Mouse (Mus musculus) inflammation-experienced regulatory T-cells, adult 6 months (primary cell): ENCODE data around the gene Hspd1. TPM values are rescaled to one million over a fixed set of nuclear protein-coding genes. Genes with fewer than 3 reads are reported as not detected.
"Not testable (repeated sequence)": the region's sequence is repeated elsewhere in the genome, so short reads cannot be mapped to it uniquely, and the experiment has no call there.

Experiments
- ATAC-seq: one replicate; pipeline ENCODE4 v1.8.0; 2017
- polyA plus RNA-seq, 3 experiments: library from polyadenylated mRNA; unstranded; fragments of 100-300 nt; shearing (Covaris generic); gene quantifications; one replicate each; pipeline ENCODE4 v1.2.1; 2017

Hspd1 gene
- polyA plus RNA-seq: 100 to 1,000 TPM; 129 to 226 (median 154) TPM

DNA sequence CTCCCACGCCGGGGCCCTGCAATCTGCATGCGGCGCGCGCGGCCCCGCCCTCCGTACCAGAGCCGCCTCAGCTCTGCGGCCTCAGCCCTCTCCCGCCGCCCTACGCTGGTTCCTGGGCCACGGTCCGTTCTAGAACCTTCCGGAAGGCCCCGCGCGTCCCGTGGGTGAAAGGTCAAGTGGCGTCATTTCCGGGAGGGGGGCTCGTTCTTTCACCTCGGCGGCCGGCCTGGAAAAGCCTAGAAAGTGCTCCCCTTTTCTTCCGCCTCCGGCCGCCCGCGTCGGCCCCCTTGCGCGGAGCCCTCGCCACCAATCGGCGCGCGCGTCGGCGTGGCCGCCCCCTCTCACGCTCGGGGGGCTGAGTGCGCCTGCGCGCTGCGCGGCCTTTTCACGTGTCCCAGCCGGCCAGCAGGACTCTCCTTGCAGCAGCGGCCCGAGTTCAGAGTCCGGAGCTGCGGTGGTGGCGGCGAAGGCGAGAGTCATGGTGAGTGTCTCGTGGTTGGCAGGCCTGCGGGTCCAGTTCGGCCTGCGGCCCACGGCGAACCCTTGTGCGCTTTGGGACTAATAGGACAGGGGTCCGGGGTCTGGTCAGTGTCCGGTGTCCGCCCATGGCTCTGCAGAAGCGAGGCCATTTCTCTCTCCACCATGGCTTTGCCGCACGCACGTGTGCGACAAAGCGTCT is at the start of gene Hspd1, which contains the start of gene Hspe1:
Hspd1 (minus strand) TSS at position 312 of the 679 bp plus-strand sequence.
Hspe1 (plus strand) TSS at position 201 of the 679 bp plus-strand sequence.
- ATAC-seq: peak; percentile 84

DNA sequence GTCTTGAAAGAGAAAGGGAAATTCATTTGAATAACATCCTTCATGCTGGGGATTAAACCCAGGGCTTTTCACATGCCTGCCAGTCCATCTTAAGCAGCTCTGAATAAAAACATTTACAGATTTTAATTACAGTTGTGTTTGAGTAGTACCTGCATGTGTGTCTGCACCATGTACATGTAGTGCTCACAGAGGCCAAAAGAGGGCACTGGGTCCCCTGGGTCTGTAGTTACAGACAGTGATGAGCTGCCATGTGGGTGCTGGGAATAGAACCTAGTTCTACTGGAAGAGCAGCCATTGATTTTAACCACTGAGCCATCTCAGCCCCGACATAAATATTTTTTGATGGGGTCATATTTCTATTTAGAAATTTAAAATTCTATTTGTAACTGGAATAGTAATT is 47.8 kb upstream of the Hspd1 start:
- no peak for ATAC-seq

DNA sequence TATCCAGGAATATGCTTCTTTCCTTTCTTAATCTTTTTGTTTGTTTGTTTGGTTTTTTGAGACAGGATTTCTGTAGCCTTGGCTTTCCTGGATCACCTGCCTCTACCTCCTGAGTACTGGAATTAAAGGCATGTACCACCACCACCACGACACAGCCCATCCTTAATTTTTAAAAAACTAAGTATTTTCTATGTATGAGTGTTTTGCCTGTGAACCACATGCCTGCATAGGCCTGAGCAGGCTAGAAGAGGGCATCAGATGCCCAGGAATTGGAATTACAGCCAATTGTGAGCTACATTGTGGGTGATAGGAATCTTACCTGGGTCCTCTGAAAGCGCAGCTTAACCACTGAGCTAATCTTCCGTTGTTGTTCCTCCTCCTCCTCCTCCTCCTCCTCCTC is 46.3 kb upstream of the Hspd1 start:
- ATAC-seq: no peak

DNA sequence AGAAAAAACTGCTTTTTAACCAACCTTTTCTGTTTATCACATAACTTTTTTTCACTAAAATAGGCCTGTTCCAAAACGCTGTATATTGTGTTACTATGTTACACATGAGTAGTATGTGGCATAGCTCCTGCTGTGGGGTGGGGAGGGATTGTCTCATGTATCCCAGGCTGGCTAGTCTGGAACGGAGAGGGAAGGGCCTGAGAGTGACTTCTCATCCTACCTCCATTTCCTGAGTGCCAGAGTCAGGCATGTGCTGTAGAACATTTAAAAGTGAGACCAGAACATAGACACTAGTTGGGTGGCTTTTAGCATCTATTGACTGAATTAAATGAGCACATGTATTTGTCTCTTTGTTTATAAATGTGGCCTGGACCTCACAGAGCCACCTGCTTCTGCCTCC is 45.1 kb upstream of the Hspd1 start:
- ATAC-seq: no peak

DNA sequence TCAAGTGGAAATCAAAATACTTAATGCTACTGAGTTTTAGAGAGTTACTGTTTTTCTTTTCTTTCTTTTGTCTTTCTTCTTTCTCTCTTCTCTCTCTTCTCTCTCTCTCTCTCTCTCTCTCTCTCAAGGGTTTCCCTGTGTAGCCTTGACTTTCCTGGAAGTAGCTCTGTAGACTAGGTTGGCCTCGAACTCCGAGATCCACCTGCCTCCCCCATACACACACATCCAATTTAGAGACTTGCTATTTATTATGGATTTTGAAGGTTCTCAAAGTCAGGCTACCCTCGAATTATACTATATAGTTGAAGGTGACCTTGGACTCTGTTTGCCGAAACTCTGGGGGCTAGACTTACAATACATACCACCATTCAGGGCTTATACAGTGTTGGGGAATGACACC is 44.3 kb upstream of the Hspd1 start:
- ATAC-seq: no peak

DNA sequence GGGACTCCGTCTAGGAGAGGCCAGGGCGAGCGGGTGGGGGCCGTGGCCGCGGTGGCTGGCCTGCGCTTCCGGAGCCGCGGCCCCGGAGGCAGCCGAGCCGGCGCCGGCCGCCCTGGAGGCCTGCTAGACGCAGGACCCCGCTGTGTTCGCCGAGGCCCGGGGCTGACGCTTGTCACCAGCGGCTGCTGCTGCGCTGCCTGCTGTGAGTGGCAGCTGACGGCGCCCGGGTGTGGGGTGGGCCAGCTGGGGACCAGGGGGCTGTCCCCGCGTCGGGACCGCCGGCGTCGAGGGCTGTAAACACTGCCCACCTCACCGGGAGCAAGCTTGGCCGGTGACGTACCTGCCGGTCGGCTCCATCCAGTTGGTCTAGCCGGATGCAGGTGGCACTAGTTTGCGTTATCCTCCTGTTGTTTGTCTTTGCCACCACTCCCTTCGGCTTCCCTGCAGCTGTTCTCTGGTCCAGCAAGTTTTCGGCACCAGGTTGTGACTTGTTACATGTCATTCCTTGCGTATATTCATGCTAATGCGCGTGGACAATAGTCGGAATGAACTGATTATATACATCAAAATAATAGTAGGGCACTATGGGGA is 43.5 kb upstream of the Hspd1 start:
- peak; percentile 42 for ATAC-seq

DNA sequence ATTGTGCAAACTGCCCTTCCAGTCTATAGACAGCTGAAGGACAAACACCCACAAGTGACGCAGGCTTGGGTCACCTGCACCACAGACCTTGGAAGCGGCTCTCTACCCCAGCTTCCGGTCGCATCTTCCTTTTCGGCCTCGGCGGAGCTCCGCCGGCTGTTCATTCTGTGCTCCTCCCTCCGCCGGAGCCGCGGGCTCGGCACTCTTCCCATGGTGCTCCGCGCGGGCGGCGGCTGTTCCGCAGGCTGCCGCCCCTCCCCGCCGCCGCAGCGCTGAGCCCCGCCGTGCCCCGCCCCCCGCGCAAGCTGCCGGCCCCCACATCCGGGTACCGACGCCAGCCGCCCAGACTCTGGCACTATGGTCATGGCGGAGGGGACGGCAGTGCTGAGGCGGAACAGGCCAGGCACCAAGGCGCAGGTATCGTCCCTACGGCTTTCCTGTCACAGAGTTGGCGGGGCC is 42.9 kb upstream of the Hspd1 start, which contains the start of gene Mob4:
Mob4 (plus strand) TSS at position 289 of the 459 bp plus-strand sequence.
- peak; percentile 83 for ATAC-seq

DNA sequence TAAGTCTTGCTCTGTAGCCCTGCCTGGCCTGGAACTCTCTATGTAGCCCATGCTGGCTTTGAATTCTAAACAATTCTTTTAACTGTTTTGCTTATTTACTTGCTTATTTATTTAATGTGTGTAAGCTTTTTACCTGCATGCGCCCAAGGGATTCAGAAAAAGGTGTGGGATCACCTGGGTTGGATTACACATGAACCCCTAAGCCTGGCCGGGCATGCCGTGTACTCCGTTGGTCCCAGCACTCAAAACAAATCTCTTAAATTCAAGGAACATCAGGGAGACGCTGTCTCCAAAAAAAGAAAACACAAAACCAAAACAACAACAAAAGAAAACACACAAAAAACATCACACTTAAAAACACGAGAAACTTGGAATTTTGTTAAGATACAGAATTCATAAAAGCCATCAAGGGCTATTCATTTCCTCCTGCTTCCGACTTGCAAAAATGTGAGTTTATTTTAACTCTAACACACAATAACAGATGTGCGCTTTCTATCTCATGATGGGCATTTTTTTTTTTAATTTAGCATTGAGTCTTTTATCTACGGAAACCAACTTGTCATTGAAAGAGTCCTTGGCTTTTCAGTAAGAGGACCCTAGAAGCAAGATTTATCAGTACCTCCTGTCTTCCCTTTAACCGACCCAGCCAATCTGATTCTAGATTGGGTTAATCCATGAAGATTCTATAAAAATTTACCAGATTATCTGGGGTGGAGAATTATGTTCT is 42.3 kb upstream of the Hspd1 start:
- ATAC-seq: peak; percentile 4

DNA sequence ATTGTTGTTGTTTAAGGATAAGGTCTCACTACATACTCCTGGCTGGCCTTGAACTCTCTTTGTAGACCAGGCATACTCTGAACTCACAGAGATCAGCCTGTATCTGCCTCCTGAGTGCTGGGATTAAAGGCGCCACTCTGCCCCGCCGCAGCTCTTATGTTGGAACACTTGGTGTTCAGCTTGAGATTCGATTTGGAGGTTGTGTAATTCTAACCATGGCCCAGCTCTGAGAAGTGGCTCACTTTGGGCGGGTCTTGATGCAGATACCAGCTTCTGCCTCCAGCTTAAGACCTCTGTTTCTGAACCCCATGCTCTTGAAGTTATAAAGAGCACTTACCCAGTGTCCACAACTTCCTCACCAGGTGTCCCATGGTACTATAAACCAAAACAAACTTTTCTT is 41.7 kb upstream of the Hspd1 start:
- no peak for ATAC-seq

DNA sequence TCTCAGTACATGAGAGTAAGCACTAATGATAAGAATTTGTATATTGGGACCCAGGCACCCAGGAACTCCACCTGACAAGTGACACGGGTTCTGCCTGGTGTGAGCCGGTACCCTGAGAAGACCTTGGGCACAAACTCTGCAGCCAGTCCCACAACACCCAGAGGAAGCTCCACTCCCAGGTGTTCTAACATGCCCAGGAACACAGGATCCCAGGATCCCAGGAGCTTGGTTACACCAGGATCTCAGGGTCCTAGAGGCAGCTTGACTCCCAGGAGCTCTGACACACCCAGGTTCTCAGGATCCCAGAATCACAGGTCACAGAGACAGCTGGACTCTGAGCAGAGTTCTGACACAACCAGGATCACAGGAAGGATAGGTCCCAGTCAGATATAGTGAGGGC is 36.1 kb upstream of the Hspd1 start:
- ATAC-seq: not testable (repeated sequence)

DNA sequence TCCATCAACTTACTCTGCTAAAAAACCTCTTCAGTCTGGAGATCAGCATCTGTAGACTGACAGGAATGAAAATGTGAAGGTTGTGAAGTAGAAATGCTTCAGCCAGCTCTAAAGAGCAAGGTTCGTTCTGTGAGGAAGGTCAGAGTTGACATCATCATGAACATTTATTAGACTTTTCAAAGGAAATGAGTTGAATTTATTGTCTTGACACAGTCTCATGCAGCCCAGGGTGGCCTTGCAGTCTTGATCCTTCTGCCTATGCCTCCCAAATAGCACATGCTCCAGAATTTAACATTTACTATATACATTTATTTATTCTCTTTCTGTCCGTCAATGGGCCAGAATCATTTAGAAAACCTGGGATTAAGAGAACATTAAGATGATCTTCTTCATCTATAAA is 35.5 kb upstream of the Hspd1 start:
- ATAC-seq: no peak

DNA sequence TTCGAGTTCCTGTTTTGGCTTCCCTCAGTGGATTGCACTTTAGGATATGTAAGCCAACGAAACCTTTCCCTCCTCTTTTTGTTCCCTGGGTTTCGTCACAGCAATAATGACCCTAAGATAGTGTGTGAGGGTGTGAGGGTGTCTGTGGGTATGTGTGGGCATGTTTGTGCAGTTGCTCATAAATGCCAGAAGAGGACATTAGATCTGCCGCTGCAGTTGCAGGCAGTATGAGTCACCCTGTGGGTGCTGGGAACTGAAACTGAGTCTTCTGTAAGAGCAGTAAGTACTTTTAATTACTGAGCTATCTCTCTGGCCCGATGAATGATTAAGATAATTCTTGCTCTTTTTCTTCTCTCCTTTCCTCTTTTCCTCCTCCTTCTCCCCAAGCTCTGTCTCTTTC is 35.0 kb upstream of the Hspd1 start:
- no peak for ATAC-seq

DNA sequence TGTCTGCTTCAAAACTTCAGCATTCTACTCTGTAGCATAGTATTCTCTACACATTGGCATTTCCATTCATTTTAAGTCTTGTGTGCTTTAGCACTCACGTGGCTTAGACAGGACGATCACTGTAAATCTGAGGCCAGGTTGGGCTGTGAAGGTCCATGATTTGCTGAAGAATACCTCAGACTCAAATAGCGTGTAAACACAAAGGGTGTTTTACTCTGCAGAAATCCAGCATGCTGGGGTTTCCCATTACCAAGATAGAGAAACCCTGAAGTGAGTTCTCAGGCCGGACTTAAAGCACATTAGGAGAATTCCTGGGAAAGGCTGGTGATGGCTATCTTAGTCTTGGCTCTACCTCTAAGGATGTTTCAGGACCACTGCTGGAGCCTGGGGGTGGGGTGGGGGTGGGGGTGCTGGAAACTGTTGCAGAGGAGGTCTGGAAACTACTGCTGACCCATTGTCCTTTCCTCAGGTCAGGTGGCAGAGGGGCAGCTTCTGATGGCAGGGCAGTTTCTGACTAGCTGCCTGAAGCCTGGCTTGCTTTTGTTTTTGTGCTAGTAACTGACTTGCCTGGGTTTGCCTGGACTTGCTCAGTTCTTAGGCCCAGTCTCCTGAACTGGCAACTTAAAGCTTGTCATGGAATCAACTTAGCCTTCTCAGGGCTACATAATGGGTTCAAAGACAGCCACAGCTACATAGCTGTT is 21.2 kb upstream of the Hspd1 start:
- no peak for ATAC-seq

DNA sequence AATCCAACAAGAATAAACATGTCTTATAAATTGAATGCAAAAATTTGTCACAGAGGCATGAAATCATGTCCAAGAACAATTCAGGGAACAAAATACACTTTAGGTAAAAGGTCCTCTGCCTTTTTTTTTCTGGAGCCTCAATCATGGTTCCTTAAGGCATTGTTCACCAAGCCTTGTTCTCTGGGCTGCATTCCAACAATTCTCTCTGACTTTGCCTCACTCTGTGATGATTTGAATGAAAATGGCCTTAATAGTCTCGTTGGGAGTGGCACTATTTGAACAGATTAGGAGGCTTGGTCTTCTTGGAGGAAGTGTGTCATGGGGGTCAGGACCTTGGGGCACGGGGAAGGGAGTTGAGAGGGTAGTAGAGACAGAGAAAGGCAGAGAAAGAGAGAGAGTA is 20.4 kb upstream of the Hspd1 start:
- ATAC-seq: no peak

DNA sequence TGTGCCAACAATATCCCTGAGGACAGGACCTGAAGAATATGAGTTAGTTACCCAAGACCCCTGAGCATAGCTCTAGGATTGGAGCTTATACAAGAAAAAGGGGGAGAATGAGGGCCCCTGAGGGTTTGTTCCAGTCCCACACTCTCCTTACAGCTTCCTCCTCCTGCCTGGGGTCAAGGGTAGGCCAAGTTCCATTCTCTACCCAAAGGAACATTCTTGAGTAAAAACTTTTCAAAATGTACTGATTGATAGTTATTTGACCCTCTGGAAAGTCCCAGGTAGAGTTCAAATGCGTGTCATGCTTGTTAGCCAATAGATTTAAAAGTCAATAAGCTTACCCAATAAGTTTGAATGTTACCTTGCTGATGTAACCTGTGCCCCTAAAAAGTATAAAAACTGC is 19.6 kb upstream of the Hspd1 start:
- ATAC-seq: no peak

DNA sequence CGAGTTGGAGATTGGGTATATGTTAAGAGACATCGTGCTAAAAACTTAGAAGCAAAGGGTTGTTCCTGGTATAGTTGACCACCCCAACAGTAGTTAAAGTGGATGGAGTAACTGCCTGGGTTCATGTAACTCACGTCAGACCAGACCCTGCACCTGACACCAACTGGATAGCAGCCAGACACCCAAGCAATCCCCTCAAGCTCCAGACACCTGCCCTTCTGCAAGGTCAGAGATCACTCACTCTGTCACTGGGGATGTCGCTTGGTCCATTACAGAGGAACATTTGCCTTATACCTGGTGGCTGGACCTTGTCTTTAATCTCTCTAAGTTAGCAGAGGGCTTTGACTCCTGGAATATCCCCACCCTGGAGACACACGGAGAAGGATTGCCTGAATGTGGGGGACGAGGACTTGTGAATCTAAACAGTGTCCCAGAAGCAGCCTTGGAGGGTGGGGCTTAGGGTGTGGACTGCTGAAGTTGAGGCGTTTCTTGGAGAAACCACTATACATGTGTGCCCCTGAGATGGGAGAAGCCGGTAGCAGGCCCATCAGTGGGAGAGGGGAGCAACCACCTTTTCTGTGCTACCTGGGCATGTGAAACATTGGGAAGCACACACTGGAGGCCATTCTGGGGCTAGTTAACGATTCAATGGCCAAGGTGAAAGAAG is 19.0 kb upstream of the Hspd1 start:
- ATAC-seq: no peak

DNA sequence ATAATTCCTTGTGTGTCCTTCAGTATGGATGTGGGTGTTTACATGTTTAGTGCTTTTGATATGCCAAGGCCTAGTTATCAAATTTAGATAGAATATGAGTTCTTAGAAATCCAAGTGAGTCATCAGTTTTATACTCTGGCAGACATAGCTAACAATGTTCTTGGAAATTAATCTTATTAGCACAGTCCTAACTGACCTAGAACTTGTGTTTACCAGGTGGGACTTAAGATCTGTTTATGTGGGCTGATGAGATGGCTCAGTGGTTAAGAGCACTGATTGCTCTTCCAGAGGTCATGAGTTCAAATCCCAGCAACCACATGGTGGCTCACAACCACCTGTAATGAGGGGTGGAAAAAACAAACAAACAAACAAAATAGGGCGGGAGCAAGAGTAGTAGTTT is 4.4 kb upstream of the Hspd1 start:
- ATAC-seq: no peak

DNA sequence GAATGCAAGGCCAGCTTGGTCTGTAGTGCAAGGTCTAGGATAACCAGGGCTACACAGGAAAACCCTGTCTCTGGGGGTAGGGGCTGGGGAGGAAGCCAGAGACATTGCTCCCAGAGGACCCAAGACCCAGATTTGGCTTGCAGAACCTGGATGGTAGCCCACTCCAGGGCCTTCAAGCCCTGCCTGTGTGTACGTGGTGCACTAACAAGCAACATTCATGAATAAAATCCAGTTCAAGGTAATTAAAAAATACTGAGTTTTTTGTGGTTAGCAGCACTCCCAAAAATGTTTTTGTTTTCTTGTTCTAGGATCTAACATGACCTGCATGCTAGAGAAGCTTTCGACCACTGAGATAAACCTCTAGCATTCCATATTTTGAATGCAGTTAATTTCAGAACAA is 4.0 kb upstream of the Hspd1 start:
- ATAC-seq: no peak

DNA sequence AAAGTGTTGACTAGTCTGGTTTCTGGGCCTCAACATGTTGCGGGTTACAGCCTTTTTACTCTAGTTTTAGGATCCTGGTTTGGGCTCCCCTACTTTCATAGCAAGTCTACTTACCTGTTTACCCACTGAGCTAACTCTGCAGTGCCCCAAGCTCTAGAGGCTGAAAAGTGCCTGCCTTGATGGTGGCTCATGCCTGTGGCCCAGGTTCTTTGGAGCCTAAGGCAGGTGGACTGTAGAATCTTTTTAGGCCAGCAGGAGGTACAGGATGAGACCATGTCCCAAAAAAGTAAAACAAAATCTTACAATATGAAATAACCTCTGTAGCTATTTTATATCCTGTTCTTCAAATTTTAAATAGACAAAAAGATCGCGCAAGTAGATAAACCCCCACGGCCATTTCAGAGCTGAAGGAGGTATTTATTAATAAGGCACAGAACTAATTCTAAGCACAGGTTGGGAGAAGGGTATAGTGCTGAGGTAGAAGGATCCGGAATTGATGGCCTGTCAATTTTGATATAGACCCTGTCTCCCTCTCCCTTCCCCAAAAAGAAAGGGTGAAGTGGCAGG is 1.5 kb upstream of the Hspd1 start:
- ATAC-seq: no peak

DNA sequence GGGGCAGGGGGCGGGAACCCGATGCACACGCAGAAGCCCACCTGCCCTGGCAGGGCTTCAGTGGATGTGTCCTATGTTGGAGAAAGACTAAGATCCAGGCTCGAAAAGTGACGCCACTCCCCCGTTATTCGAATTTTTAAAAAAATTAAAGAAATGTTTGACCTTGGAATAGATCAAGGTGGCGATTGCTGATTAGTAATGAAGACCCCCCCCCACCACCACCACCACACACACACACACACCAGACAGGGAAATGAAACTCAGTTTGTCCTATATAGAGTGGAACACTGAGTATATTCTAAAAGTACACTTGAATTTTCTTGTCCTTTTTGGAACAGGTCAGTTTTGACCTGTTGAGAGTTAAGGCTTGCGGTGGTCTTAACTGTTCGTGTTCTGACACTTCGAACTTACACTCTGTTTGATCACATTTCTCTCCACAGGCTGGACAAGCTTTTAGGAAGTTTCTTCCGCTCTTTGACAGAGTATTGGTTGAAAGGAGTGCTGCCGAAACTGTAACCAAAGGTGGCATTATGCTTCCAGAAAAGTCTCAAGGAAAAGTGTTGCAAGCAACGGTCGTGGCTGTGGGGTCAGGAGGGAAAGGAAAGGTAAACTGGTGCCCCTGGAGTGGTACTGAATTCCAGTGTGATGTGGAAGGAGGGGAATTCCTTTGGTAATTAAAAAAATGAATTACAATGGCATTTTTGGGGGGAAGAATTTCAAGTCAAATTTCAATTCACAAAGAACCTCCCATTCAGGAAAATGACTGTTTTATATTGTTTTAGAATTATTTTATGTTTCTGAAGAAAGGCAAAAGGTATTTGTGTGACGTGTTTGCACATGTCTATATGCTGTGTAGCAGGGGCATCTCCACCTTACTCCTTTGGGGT is 811 bp upstream of the Hspd1 start:
- peak; percentile 32 for ATAC-seq

DNA sequence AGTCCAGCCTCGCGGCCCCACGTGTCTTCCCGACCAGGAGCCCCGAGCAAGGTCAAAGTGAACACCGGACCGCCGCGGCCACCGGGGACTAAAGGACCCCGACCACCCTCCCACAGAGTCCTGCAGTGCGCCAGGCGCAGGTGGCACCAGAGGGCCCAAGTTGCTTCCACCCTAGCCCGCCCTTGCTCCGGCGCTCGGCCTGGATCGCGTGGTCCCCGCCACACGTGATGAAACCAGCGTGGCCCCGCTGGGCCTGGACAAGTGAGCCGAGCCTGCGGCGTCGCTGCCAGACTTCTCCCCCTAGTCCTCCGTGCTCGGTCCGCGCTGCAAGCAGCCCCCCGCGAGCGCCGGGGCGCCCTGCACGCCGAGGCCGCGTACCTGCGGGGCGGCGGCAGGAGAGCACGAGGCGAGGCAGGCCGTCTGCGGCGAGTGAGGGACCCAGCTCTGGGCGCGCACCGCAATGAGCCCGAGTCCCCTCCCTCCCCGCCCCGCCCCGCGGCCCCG is 590 bp downstream of the Hspd1 start:
- ATAC-seq: peak; percentile 28
